Mouse (Mus musculus) kidney, adult 11 months (tissue): ENCODE data around the gene Meltf.

ENCODE experiments used
- DNase-seq: peaks from one replicate; pipeline ENCODE4 v3.0.0; 2022

Gene Meltf

GRCm38 (mm10) chr16:31896971-31897774 is 18.6 kb downstream of the Meltf start:
- DNase-seq: no peak

DNA sequence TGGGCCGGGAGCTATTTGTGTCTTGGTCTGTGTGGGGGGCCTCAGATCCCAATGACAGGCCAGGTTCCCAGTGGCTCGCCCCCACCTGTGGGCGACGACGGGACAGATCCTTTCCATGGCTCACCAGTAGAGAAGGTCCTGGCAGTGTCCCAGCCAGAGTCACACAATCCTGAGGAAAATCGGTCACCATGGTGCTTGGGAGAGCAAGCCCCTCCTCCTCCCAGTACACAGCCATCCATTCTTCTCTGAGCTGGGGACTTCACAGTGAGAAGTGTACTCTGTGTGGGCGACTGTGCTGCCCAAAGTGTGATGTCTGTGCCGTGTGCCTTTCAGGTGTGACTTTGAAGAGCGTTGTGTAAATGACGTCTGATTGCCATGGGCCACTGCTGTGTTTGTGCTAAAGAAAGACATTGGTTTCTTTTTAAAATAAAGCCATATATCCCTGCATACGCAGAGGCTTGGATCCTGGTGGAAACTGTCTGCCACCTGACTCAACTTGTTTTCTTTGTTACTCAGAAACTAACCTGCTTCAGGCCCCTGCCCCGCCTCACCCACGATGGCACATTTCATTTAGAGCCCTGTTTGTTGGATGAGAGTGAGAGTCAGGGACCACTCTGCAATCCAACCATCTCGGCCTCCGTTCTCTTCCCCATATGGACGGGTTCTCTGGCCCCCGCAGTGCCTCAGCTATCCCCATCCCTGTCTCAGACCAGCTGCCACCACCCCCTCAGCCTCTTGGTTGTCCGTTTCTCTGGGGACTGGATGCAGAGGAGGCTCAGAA is 20.1 kb downstream of the Meltf start:
- DNase-seq: no peak

GRCm38 (mm10) chr16:31901886-31902285 is 23.3 kb downstream of the Meltf start:
- DNase-seq: no peak

GRCm38 (mm10) chr16:31903239-31903638 is 24.6 kb downstream of the Meltf start:
- DNase-seq: no peak

DNA sequence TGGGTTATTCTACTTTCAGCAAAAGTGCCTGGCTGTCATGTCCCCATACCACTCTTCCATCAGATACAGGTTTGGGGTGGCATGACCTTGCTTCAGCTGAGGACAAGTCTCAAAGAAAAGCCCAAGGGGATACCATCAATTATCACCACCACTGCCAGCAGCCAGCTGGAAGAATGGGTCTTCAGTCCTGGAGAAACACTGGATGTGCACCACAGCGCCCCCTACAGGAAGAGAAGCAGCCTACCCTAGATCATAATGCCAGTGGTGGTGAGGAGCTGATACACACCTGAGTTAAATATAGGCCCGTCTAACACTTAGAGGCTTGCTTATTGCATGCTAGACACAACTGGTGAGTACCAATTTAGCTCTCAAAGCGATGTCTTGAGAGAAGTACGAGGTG is 26.7 kb downstream of the Meltf start:
- no peak for DNase-seq

DNA sequence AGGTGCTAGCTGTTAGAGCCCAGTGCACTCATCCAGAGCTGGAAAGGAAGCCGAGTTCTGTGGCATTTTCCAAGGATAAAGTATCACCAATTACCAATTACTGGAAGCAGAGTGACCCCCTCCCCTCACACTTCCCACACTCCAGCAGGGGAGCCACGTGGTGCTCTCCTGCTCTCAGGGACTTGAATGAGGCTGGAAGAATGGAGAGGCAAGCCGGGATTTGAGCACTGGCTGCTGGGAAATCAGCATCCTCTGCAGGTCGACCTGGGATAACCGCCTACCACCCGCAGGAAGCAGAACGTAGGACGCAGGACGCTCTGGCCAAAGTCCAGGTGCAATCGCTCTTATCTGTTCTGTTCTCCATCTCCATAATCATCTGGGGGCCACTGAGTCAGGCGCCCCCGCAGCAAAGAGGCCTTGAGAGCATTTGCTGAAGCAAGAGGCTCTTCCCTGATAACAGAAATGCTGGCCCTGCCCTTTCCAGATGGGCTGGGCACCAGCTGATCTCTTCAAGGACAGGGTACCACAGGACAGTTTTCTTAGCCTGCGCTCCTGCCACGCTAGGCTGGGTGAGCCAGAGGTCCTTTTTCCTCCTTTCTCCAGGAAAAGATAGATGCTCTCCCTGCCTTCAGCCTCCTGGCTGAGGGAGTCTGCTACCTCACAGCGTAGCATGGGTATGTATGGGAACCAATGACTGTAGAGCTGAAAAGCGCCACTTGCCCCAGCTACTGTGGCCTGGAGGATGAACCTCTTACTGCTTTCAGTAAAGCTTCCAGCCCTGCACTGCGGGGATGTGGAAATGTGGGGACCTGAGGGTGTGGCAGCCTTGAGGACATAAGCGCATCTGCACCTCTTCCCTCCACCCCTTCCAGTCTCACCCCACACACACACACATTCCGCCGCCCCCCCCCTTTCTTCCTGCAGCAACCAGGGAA is 27.5 kb downstream of the Meltf start:
- no peak for DNase-seq

DNA sequence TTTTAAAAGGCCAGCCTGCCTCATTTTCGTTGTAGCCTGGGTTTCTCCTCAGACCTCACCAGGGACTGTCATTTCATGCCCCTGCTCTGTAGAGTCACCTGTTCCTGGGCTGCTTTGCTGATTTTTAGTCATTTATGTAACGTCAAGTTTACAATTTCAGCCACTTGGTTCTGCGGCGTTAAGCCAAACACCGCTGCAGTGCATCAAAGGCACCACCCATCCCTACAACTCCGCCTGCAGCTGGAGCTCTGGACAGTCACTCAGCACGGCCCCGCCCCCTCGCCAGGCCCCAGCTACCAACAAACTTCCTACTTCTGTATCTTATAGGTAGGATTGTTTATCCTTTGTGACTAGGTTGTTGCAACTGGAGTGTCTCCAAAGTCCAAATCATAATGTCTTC is 28.3 kb downstream of the Meltf start:
- DNase-seq: no peak

DNA sequence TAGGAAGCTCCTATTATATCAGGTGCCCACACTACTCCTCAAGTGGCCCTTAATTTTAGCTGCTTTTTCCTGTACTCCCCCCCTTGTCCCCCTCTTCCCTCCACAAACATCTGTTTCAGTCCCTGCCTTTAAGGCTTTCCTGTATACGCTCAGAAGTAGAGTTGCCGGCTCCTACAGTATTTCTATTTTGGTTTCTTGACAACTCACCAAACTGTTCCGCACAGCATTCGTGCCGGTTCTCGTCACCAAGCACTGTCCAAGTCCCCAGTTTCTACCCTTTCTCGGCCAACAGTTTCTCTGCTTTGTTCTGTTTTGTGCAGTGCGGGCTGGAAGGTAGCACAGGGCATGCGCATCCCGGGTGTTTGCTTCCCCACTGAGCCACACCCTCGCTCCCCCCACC is 30.3 kb downstream of the Meltf start:
- no peak for DNase-seq

DNA sequence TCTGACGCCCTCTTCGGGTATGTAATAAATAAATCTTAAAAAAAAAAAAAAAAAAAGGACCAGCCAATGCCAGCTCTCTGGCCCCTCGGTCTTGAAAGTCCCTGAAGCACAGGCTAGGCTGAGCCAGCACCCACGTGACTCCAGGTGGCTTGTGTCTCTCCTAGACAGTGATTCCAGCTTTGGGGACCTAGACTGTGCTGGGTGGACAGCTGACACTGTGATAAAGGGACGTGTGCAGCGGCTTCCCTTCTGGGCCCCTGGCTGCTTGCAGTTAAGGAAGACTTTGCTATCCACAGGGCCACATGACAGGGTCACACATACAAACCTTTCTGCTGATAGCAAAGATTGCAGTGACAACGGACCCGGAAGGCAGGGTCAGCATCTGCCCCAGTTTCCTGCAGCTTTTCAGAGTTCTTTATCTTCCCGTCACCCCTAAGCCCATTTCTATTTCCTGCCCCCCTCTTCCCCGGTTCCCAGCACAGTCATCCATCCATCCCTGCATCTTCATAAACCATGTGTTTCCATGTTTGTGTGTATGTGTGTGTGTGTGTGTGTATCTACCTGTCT is 31.8 kb downstream of the Meltf start:
- DNase-seq: no peak

DNA sequence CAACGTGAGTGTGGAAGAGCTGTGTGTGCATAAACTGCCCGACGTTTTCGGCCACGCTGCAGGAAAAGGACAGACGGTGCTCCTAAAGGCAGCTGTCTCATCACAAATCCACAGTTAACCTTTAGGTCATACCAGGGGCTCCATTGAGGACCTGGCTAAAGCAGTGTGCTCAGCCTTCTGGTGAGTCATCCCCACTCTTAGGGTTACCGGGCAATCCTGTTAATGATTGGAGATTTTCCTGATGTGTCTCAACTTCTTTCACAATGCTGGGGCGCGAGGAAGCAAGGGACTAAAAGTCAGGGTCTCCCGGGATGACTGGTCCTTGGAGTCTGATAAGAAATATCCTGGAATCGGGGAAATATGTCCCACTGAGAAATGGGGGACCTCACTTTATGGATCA is 39.2 kb downstream of the Meltf start:
- peak; percentile 22 for DNase-seq

DNA sequence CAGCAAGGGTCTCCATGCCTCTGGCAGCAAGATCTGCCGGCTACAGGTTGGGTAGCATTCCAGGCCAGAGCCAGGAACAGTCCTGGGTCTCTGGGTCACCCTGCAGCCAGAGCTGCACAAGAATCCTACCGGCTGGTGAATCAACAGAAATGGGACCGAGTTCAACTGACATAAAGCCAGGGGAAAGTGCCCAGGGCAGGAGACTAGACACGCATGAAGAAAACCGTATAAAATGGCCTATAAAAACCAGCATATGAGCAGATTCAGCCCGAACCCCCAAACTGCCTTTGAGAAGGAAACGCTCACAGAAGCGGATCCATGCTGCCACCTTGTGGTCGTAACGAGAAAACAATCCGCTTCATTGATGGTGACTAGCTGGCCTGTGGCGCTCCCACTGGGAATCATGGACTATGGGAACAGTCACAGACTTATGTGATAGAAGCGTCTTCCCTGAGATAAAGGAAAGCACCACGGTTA is 39.7 kb downstream of the Meltf start:
- peak; percentile 49 for DNase-seq

DNA sequence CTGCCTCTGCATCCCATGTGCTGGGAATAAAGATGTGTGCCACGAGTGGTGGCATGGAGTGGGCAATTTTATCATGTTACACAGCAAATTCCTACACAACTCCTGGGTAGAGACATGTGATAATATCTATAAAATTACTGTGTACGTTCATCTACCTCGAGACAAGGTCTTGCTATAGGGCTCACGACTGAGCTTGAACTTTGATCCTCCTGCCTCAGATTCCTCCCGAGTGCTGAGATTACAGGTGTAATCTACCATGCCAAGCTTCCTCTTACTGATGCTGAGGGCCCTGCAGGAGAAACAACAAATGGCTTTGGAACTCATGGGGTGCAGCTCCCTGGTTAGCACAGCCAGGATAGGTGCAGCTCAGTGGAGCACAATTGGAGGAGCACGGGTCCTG is 45.8 kb downstream of the Meltf start:
- DNase-seq: no peak

DNA sequence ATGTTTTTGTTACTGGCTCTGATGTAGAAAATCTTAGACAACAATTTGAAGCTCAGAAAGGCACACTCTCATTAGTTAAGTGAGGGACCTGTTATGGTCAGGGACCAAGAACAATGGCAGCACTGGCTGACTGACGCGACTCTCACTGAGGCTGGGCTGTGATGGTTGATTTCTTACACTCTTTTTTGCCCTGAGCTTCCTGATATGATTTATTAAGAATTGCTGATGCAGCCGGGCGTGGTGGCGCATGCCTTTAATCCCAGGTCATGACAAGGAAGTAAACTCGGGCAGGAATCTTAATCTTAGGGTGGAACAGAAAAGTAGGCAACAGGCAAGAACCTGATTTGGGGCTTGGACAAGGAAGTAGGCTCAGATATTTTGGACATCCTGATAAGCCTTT is 47.5 kb downstream of the Meltf start:
- DNase-seq: no peak

GRCm38 (mm10) chr16:31926547-31927182 is 48.1 kb downstream of the Meltf start:
- DNase-seq: no peak

- no peak for DNase-seq
Observed at GRCm38 (mm10) chr16:31927412-31927811, 48.8 kb downstream of the Meltf start.

DNA sequence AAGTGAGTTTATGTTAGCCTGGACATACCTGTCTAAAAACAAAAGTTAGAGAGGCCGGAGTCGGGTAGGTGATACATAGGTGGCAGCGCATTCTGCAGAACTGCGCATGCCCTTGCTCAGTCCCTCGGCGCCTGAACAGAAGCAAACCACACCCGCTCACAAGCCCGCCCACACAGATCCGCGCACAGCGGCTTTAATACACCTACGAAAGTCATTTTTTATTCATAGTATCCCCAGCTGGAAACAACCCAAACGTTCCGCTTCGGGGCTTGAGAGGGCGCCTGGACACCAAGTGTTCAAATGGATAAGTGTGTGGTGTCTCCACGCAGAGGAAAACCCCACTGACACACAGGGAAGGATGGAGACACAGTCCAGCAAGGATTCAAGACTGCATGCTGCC is 52.7 kb downstream of the Meltf start:
- DNase-seq: no peak

- DNase-seq: no peak
Observed at GRCm38 (mm10) chr16:31932255-31932654, 53.6 kb downstream of the Meltf start.

- DNase-seq: peak; percentile 71
Observed at GRCm38 (mm10) chr16:31932840-31933697, 54.5 kb downstream of the Meltf start.

DNA sequence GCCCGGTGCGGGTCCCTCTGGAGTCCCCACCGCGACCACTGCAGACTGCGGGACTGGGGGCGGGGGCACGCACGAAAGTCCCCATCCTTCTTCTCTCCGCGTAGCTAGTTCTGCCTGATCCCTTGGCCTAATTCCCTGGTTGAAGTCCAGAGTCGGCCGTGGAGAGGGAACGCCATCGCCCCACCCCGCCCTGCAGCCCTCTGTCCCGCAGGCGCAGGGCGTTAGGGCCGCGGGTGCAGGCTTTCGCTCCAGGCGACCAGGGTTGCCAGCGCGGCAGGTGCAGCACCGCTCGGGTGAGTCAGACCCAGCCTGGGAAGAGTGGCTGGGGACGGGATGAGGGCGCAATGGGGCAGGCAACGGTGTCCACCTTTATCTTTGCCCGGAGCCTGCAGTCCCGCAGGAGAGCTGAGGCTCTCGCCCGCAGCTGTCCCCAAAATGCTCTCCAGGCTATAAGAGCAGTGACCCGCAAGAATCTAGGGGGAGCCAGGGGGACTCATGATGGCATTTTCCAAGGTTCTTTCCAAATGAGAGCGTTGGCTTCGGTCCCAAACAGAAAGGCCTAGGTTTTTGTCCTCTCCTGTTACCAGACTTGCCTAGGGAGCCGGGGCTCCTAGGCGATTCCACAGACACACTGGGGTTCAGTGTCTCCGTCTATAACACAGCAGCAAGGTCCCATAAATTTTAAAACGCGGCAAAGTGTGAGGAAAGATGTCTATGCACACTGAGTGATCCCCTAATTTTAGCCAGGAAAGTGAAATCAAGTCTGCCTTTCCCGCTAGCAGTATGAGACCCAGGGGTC is 55.3 kb downstream of the Meltf start, which contains the start of gene Pigz:
Gene Pigz, plus strand, starts transcription at position 101 of the 799 bp plus-strand sequence.
- DNase-seq: peak; percentile 31

GRCm38 (mm10) chr16:31934550-31935010 is 56.0 kb downstream of the Meltf start:
- DNase-seq: no peak
